Mouse (Mus musculus): Measurements from ENCODE around the gene Rgl1. TPM values are rescaled to one million over a fixed set of nuclear protein-coding genes. Genes with fewer than 3 reads are reported as not detected.

The Rgl1 gene
- polyA plus RNA-seq, 1 experiment from 2014 or later: 45.4 TPM

- Histone ChIP-seq H3K4me3 (ENCODE audit: low read length) (no peak overlapping the region), H3K4me1 (ENCODE audit: control insufficient read depth, insufficient read depth, low read length) (peaks cover 21% of the 10 kb centered on the region), H3K27ac (ENCODE audit: low read length) (no peak overlapping the region), H3K9me3 (ENCODE audit: control insufficient read depth, low read length) (no peaks in the 10 kb centered on the region), H3K9ac (ENCODE audit: low read depth, low read length) (no peak overlapping the region), H3K4me2 (ENCODE audit: low read depth, low read length) (no peak overlapping the region), H3K36me3 (ENCODE audit: control insufficient read depth, insufficient read depth, low read length) (no peaks in the 10 kb centered on the region), H3K27me3 (replicated peaks; ENCODE audit: control insufficient read depth, insufficient read depth, low read length) (no peaks in the 10 kb centered on the region)
- ATAC-seq: no peak
- WGBS: 93% methylated on average over 7 of the region's 7 CpGs
These were observed 172.8 kb downstream of the Rgl1 start for GRCm38 (mm10) chr1:152593382-152593781.

GRCm38 (mm10) chr1:152592609-152593008, 173.5 kb downstream of the Rgl1 start:
- Histone ChIP-seq H3K9me3 (ENCODE audit: control insufficient read depth, low read length) (no peaks in the 10 kb centered on the region), H3K36me3 (ENCODE audit: control insufficient read depth, insufficient read depth, low read length) (no peaks in the 10 kb centered on the region), H3K4me2 (ENCODE audit: low read depth, low read length) (no peak overlapping the region), H3K4me1 (ENCODE audit: control insufficient read depth, insufficient read depth, low read length) (peaks cover 19% of the 10 kb centered on the region), H3K27me3 (replicated peaks; ENCODE audit: control insufficient read depth, insufficient read depth, low read length) (no peaks in the 10 kb centered on the region), H3K9ac (ENCODE audit: low read depth, low read length) (no peak overlapping the region), H3K27ac (ENCODE audit: low read length) (no peak overlapping the region), H3K4me3 (ENCODE audit: low read length) (no peak overlapping the region)
- WGBS: 86% methylated on average over 6 of the region's 6 CpGs
- ATAC-seq: peak; percentile 82

GRCm38 (mm10) chr1:152591746-152592498, 174.2 kb downstream of the Rgl1 start:
- ATAC-seq: peak; percentile 43; the same call in 1 of the 2 replicates
- no peaks in the 10 kb centered on the region for H3K9me3 ChIP-seq (ENCODE audit: control insufficient read depth, low read length)
- 90% methylated on average over 13 of the region's 15 CpGs for WGBS

GRCm38 (mm10) chr1:152590321-152590720, 175.8 kb downstream of the Rgl1 start:
- Histone ChIP-seq H3K9ac (ENCODE audit: low read depth, low read length) (no peak overlapping the region), H3K4me1 (ENCODE audit: control insufficient read depth, insufficient read depth, low read length) (peaks cover 25% of the 10 kb centered on the region), H3K4me3 (ENCODE audit: low read length) (no peak overlapping the region), H3K27me3 (replicated peaks; ENCODE audit: control insufficient read depth, insufficient read depth, low read length) (no peaks in the 10 kb centered on the region), H3K9me3 (ENCODE audit: control insufficient read depth, low read length) (no peaks in the 10 kb centered on the region), H3K4me2 (ENCODE audit: low read depth, low read length) (no peak overlapping the region), H3K36me3 (ENCODE audit: control insufficient read depth, insufficient read depth, low read length) (no peaks in the 10 kb centered on the region; the same call in 1 of the 2 replicates), H3K27ac (ENCODE audit: low read length) (no peak overlapping the region)
- WGBS: 86% methylated on average over 5 of the region's 5 CpGs
- no peak for ATAC-seq

More at GRCm38 (mm10) chr1:152591746-152592498, 174.2 kb downstream of the Rgl1 start:
- no peaks in the 10 kb centered on the region for H3K27me3 ChIP-seq (replicated peaks; ENCODE audit: control insufficient read depth, insufficient read depth, low read length)
- peaks cover 19% of the 10 kb centered on the region for H3K4me1 ChIP-seq (ENCODE audit: control insufficient read depth, insufficient read depth, low read length)
- H3K4me3 ChIP-seq (ENCODE audit: low read length): no peak overlapping the region
- H3K9ac ChIP-seq (ENCODE audit: low read depth, low read length): no peak overlapping the region
- no peak overlapping the region for H3K27ac ChIP-seq (ENCODE audit: low read length)
- H3K4me2 ChIP-seq (ENCODE audit: low read depth, low read length): no peak overlapping the region
- H3K36me3 ChIP-seq (ENCODE audit: control insufficient read depth, insufficient read depth, low read length): no peaks in the 10 kb centered on the region

GRCm38 (mm10) chr1:152589331-152589935, 176.7 kb downstream of the Rgl1 start:
- Histone ChIP-seq H3K4me1 (ENCODE audit: control insufficient read depth, insufficient read depth, low read length) (peaks cover 18% of the 10 kb centered on the region), H3K4me3 (ENCODE audit: low read length) (no peak overlapping the region), H3K36me3 (ENCODE audit: control insufficient read depth, insufficient read depth, low read length) (no peaks in the 10 kb centered on the region; the same call in 1 of the 2 replicates), H3K4me2 (ENCODE audit: low read depth, low read length) (peak overlapping the region; percentile 20; the same call in 1 of the 2 replicates), H3K9me3 (ENCODE audit: control insufficient read depth, low read length) (no peaks in the 10 kb centered on the region), H3K27ac (ENCODE audit: low read length) (peak overlapping the region; percentile 8; the same call in 1 of the 2 replicates), H3K9ac (ENCODE audit: low read depth, low read length) (no peak overlapping the region), H3K27me3 (replicated peaks; ENCODE audit: control insufficient read depth, insufficient read depth, low read length) (no peaks in the 10 kb centered on the region)
- WGBS: 29% methylated on average over 9 of the region's 9 CpGs
- ATAC-seq: peak; percentile 71

- Histone ChIP-seq H3K4me3 (ENCODE audit: low read length) (no peak overlapping the region), H3K9ac (ENCODE audit: low read depth, low read length) (no peak overlapping the region), H3K4me1 (ENCODE audit: control insufficient read depth, insufficient read depth, low read length) (peaks cover 16% of the 10 kb centered on the region), H3K4me2 (ENCODE audit: low read depth, low read length) (no peak overlapping the region), H3K9me3 (ENCODE audit: control insufficient read depth, low read length) (no peaks in the 10 kb centered on the region), H3K27ac (ENCODE audit: low read length) (no peak overlapping the region), H3K27me3 (replicated peaks; ENCODE audit: control insufficient read depth, insufficient read depth, low read length) (no peaks in the 10 kb centered on the region), H3K36me3 (ENCODE audit: control insufficient read depth, insufficient read depth, low read length) (no peaks in the 10 kb centered on the region; the same call in 1 of the 2 replicates)
- WGBS: 88% methylated on average over 3 of the region's 3 CpGs
- no peak for ATAC-seq
These were observed 178.7 kb downstream of the Rgl1 start for GRCm38 (mm10) chr1:152587431-152587830.

- H3K4me3 ChIP-seq (ENCODE audit: low read length): no peak overlapping the region
- no peak overlapping the region for H3K4me2 ChIP-seq (ENCODE audit: low read depth, low read length)
- no peaks in the 10 kb centered on the region for H3K27me3 ChIP-seq (replicated peaks; ENCODE audit: control insufficient read depth, insufficient read depth, low read length)
- 69% methylated on average over 7 of the region's 7 CpGs for WGBS
- H3K9ac ChIP-seq (ENCODE audit: low read depth, low read length): no peak overlapping the region
- no peaks in the 10 kb centered on the region for H3K9me3 ChIP-seq (ENCODE audit: control insufficient read depth, low read length)
- no peaks in the 10 kb centered on the region; the same call in 1 of the 2 replicates for H3K36me3 ChIP-seq (ENCODE audit: control insufficient read depth, insufficient read depth, low read length)
- ATAC-seq: no peak
- H3K27ac ChIP-seq (ENCODE audit: low read length): no peak overlapping the region
- H3K4me1 ChIP-seq (ENCODE audit: control insufficient read depth, insufficient read depth, low read length): peaks cover 25% of the 10 kb centered on the region
These were observed 180.7 kb downstream of the Rgl1 start for GRCm38 (mm10) chr1:152585385-152585984.

- Histone ChIP-seq H3K4me1 (ENCODE audit: control insufficient read depth, insufficient read depth, low read length) (peaks cover 25% of the 10 kb centered on the region), H3K9ac (ENCODE audit: low read depth, low read length) (no peak overlapping the region), H3K9me3 (ENCODE audit: control insufficient read depth, low read length) (no peaks in the 10 kb centered on the region), H3K27me3 (replicated peaks; ENCODE audit: control insufficient read depth, insufficient read depth, low read length) (no peaks in the 10 kb centered on the region), H3K4me3 (ENCODE audit: low read length) (no peak overlapping the region), H3K4me2 (ENCODE audit: low read depth, low read length) (no peak overlapping the region), H3K27ac (ENCODE audit: low read length) (no peak overlapping the region), H3K36me3 (ENCODE audit: control insufficient read depth, insufficient read depth, low read length) (no peaks in the 10 kb centered on the region; the same call in 1 of the 2 replicates)
- no peak for ATAC-seq
- 67% methylated on average over 8 of the region's 8 CpGs for WGBS
These were observed 181.2 kb downstream of the Rgl1 start for GRCm38 (mm10) chr1:152584933-152585332.
